Mouse (Mus musculus) cerebellum, adult 2 months (tissue): ENCODE measurements around the gene 1700015F17Rik.

Experiments
- CTCF ChIP-seq: fragments of 200-500 bp; IDR thresholded peaks from 2 replicates; pipeline ENCODE4 v1.5.1; 2011; ENCODE audit warnings: low read depth, mild to moderate bottlenecking, control low read depth, low read length, moderate library complexity, borderline replicate concordance; ENCODE audit not compliant: insufficient read depth
- POLR2A ChIP-seq: fragments of 200-500 bp; IDR thresholded peaks from 2 replicates; pipeline ENCODE4 v1.6.1; 2011; ENCODE audit warnings: low read length, control low read depth, borderline replicate concordance; ENCODE audit not compliant: insufficient read depth

GRCm38 (mm10) chr5:5483254-5483858 lies 4.4 kb upstream of the 1700015F17Rik start:
- TF ChIP-seq CTCF (no peak), POLR2A (no peak)
